Mouse (Mus musculus) heart, adult 8-10 months (tissue): ENCODE data around the gene Hist1h3c. TPM values are rescaled to one million over a fixed set of nuclear protein-coding genes. Genes with fewer than 3 reads are reported as not detected.
"Not testable (repeated sequence)": the region's sequence is repeated elsewhere in the genome, so short reads cannot be mapped to it uniquely, and the experiment has no call there.

Experiments
- DNase-seq: peaks from one replicate; pipeline ENCODE4 v3.0.0; 2022; ENCODE audit warnings: low spot score
- microRNA-seq: library from miRNA; unstranded; fragments of <30 nt; microRNA quantifications from one replicate; pipeline ENCODE4 v1.2.0, GENCODE M21; 2022
- total RNA-seq, 4 experiments: library from RNA; stranded (reverse); gene quantifications; 2 replicates each; pipeline ENCODE4 v1.2.4; 2022

The Hist1h3c gene
- total RNA-seq, 4 experiments from 2014 or later, result 0.82 to 5.6 (median 2.3) TPM; not detected in 1

DNA sequence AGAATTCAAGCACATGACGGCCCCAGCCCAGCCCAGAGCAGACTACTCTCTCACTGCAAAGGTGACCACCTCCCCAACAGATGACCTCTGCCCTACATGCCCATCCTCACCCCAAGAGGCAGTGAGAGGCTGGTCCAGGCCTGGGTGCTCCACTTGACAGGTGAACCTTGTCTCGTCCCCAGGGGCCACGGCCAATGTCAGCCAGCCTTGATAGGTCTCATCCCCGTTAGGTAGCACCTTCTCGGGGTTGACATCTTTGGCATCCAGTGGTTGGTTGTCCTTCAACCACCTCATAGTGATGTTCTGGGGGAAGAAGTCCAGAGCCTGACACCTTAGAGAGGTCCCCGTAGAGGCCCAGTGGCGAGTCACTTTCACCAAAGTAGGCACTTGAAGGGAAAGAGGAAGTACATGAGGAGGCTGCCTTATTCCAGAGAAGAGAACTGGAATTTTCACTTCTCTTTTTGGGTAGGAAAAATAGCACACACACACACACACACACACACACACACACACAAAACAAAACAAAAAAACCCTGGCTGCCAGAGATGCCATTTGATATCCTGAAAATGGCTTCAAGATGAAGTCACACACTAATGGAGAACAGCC, 39.5 kb downstream of the Hist1h3c start:
- no peak for DNase-seq

- not testable (repeated sequence) for DNase-seq
Observed at GRCm38 (mm10) chr13:23702801-23703200, 42.6 kb downstream of the Hist1h3c start.

DNA sequence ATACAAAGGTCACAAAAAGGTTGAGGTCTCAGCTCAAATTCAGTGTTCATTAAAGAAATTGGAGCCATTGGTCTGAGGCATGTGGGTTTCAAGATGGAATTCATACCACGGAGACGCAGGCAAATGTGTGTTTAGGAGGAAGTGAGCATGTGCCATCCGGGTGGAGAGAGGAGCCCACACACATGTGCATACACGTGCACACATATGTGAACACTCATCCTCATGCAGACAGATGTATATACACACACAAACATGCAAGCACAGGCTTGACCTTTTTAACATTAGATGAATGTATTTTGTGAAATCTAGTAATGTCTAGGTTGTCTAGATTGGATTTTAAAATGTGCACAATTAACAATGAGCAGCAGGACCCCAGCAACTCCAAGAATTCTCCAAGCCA, 43.2 kb downstream of the Hist1h3c start:
- no peak for DNase-seq

GRCm38 (mm10) chr13:23700786-23701520, 44.4 kb downstream of the Hist1h3c start:
- peak; percentile 88 for DNase-seq

DNA sequence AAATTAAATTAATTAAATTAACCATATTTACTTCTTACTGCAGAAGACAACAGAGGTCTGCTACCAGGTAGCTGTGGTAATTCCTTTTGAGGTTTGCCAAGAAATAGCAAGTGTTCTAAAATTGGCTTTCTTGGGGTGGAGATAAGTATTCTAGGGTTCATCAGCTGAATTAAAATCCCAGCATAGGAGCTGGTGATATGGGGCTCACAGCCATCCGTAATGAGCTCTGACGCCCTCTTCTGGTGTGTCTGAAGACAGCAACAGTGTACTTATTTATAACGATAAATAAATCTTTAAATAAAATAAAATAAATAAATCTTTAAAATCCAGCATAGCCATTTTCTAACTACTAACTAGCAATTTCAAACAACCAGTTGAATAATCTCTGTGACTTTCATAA, 45.6 kb downstream of the Hist1h3c start:
- DNase-seq, result no peak

DNA sequence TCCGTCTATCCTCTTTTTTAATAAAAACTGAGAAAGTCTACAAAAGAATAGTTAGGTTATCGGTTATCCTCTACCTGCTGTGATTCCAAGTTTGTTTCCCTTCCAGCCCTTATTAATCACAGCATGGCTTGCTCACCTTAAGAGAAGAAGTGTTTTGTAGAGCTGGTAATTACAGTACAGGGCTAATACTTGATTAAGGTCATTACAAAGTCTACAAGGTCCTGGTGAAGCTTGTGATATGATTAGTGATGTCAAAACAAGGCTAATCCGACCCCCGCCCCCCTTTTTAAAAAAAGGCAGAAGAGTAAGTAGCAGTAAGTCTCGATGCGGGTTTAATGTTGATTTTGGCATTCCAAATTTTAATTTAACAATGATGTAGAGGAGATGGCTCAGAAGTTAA, 46.4 kb downstream of the Hist1h3c start:
- no peak for DNase-seq

GRCm38 (mm10) chr13:23698300-23698693, 47.1 kb downstream of the Hist1h3c start, which contains the start of gene Hist1h4c:
TSS of gene Hist1h4c (minus strand) at chr13:23698454.
- DNase-seq, result peak; percentile 100

GRCm38 (mm10) chr13:23697491-23698299, 47.7 kb downstream of the Hist1h3c start:
- peak; percentile 51 for DNase-seq

GRCm38 (mm10) chr13:23696061-23696474, 49.3 kb downstream of the Hist1h3c start:
- no peak for DNase-seq

- no peak for DNase-seq
Observed at GRCm38 (mm10) chr13:23695514-23695913, 49.9 kb downstream of the Hist1h3c start, which contains the start of gene Hist1h1t. TSS of gene Hist1h1t (plus strand) at chr13:23695814.

Small RNA genes lying within 50 kb of the gene (microRNA-seq; reads per million reads assigned to microRNA genes)
- gene Gm44314 (not detected), gene Gm44484 (not detected)

Other genes starting within 250 kb of the Hist1h3c start
- 100 to 1,000 TPM; 231 to 254 (median 246) TPM for gene Hist1h4h, start 214.6 kb downstream of the Hist1h3c start, total RNA-seq
- 10 to 100 TPM in 1 of 4 experiments, 1 to 10 TPM in 3; 2.4 to 17.9 (median 5.5) TPM for gene Hist1h2af, start 211.7 kb downstream of the Hist1h3c start, total RNA-seq
- 1 to 10 TPM; 3.4 to 5.0 (median 3.8) TPM for gene Hist1h3g, start 210.2 kb downstream of the Hist1h3c start, total RNA-seq
- gene Hist1h2bh, start 202.2 kb downstream of the Hist1h3c start, total RNA-seq, result 1 to 10 TPM in 2 of 4 experiments, under 1 TPM in 2; 0.91 to 1.3 (median 1.1) TPM
- gene Hist1h3f, start 201.6 kb downstream of the Hist1h3c start, total RNA-seq, result 1 to 10 TPM; 4.6 to 6.3 (median 5.7) TPM
- 10 to 100 TPM; 18.8 to 31.0 (median 26.5) TPM for gene Hist1h4f, start 194.0 kb downstream of the Hist1h3c start, total RNA-seq
- 1 to 10 TPM; 1.2 to 1.5 (median 1.4) TPM for gene Hist1h1d, start 192.3 kb downstream of the Hist1h3c start, total RNA-seq
- 10 to 100 TPM; 13.1 to 17.7 (median 13.5) TPM for gene Hist1h3e, start 183.2 kb downstream of the Hist1h3c start, total RNA-seq
- gene Hist1h2ae, start 174.4 kb downstream of the Hist1h3c start, total RNA-seq, result 1 to 10 TPM in 3 of 4 experiments, not detected in 1; 1.4 to 4.9 (median 1.6) TPM
- 10 to 100 TPM; 18.1 to 34.4 (median 24.0) TPM for gene Hist1h2bg, start 174.2 kb downstream of the Hist1h3c start, total RNA-seq
- 10 to 100 TPM in 2 of 4 experiments, 1 to 10 TPM in 2; 5.9 to 13.7 (median 10.7) TPM for gene Hist1h2bf, start 171.4 kb downstream of the Hist1h3c start, total RNA-seq
- gene Hist1h2ad, start 171.2 kb downstream of the Hist1h3c start, total RNA-seq, result 1 to 10 TPM; 1.8 to 4.3 (median 2.7) TPM
- gene Hist1h3d, start 169.8 kb downstream of the Hist1h3c start, total RNA-seq, result 1 to 10 TPM; 1.1 to 4.0 (median 2.0) TPM
- gene Hist1h4d, start 164.0 kb downstream of the Hist1h3c start, total RNA-seq, result 10 to 100 TPM; 42.4 to 50.0 (median 46.1) TPM
- 10 to 100 TPM; 11.6 to 13.8 (median 12.6) TPM for gene Hist1h2be, start 124.5 kb downstream of the Hist1h3c start, total RNA-seq
- gene Hist1h1e, start 123.0 kb downstream of the Hist1h3c start, total RNA-seq, result 10 to 100 TPM; 27.4 to 44.8 (median 35.5) TPM
- 1 to 10 TPM; 1.1 to 1.6 (median 1.3) TPM for gene Hist1h2ac, start 61.7 kb downstream of the Hist1h3c start, total RNA-seq
- 10 to 100 TPM; 74.6 to 82.2 (median 76.6) TPM for gene Hist1h2bc, start 61.4 kb downstream of the Hist1h3c start, total RNA-seq
- gene Hist1h1t, start 49.8 kb downstream of the Hist1h3c start, total RNA-seq, result under 1 TPM in 1 of 4 experiments, not detected in 3; 0.30 TPM
- gene Hist1h4c, start 47.1 kb downstream of the Hist1h3c start, total RNA-seq, result 10 to 100 TPM; 37.9 to 55.9 (median 45.3) TPM
- gene Hfe, start 34.7 kb downstream of the Hist1h3c start, total RNA-seq, result 10 to 100 TPM; 58.1 to 66.0 (median 61.5) TPM
- 100 to 1,000 TPM; 145 to 209 (median 187) TPM for gene Hist1h1c, start 6.8 kb downstream of the Hist1h3c start, total RNA-seq
- gene Hist1h2bb, start 1.1 kb upstream of the Hist1h3c start, total RNA-seq, result 1 to 10 TPM; 2.6 to 6.9 (median 4.0) TPM
- gene Hist1h2ab, start 5.5 kb upstream of the Hist1h3c start, total RNA-seq, result 1 to 10 TPM in 3 of 4 experiments, not detected in 1; 2.4 to 8.4 (median 4.0) TPM
- gene Hist1h3b, start 6.7 kb upstream of the Hist1h3c start, total RNA-seq, result 10 to 100 TPM in 1 of 4 experiments, 1 to 10 TPM in 3; 2.4 to 16.9 (median 4.5) TPM
- gene Hist1h4b, start 11.4 kb upstream of the Hist1h3c start, total RNA-seq, result 1 to 10 TPM; 5.4 to 9.6 (median 6.8) TPM
- 10 to 100 TPM in 1 of 4 experiments, 1 to 10 TPM in 3; 4.1 to 10.2 (median 5.4) TPM for gene Hist1h4a, start 15.6 kb upstream of the Hist1h3c start, total RNA-seq
- 1 to 10 TPM; 1.8 to 10.0 (median 6.6) TPM for gene Hist1h3a, start 16.8 kb upstream of the Hist1h3c start, total RNA-seq
- 1 to 10 TPM; 3.3 to 5.0 (median 4.0) TPM for gene Hist1h1a, start 18.1 kb upstream of the Hist1h3c start, total RNA-seq
- not detected for gene Trim38, start 24.3 kb upstream of the Hist1h3c start, total RNA-seq
- gene Slc17a2, start 61.4 kb upstream of the Hist1h3c start, total RNA-seq, result not detected
- not detected for gene Slc17a3, start 93.8 kb upstream of the Hist1h3c start, total RNA-seq
- gene Slc17a1, start 122.1 kb upstream of the Hist1h3c start, total RNA-seq, result not detected
- gene Slc17a4, start 169.4 kb upstream of the Hist1h3c start, total RNA-seq, result not detected
- gene Hist1h2ba, start 188.6 kb upstream of the Hist1h3c start, total RNA-seq, result not detected
- not detected for gene Hist1h2aa, start 188.9 kb upstream of the Hist1h3c start, total RNA-seq
- not detected for gene Scgn, start 245.6 kb upstream of the Hist1h3c start, total RNA-seq